Mouse (Mus musculus) bone marrow macrophage, adult 2 months (primary cell): Measurements from ENCODE around the gene Il19.

ENCODE experiments used
- CTCF ChIP-seq: IDR thresholded peaks from 2 replicates; pipeline ENCODE4 v1.5.1; 2012; ENCODE audit warnings: low read depth, mild to moderate bottlenecking, low read length, moderate library complexity
- POLR2A ChIP-seq: IDR thresholded peaks from 2 replicates; pipeline ENCODE4 v1.6.1; 2012; ENCODE audit warnings: mild to moderate bottlenecking, low read depth, low read length, borderline replicate concordance

- no peak for TF ChIP-seq POLR2A
- TF ChIP-seq CTCF = no peak
These were observed 49.4 kb upstream of the Il19 start for GRCm38 (mm10) chr1:130989331-130989730.
